Mouse (Mus musculus) spleen, adult 2 months (tissue): ENCODE results near the gene Cib4.

Source experiments
- CTCF ChIP-seq: fragments of 200-500 bp; IDR thresholded peaks from 2 replicates; pipeline ENCODE4 v1.5.1; 2011; ENCODE audit warnings: mild to moderate bottlenecking, inconsistent platforms; ENCODE audit not compliant: insufficient read depth, insufficient read length, insufficient replicate concordance; ENCODE audit errors: extremely low read depth
- POLR2A ChIP-seq: fragments of 200-500 bp; IDR thresholded peaks from 2 replicates; pipeline ENCODE4 v1.6.1; 2011; ENCODE audit warnings: low read depth, low read length, inconsistent platforms

DNA sequence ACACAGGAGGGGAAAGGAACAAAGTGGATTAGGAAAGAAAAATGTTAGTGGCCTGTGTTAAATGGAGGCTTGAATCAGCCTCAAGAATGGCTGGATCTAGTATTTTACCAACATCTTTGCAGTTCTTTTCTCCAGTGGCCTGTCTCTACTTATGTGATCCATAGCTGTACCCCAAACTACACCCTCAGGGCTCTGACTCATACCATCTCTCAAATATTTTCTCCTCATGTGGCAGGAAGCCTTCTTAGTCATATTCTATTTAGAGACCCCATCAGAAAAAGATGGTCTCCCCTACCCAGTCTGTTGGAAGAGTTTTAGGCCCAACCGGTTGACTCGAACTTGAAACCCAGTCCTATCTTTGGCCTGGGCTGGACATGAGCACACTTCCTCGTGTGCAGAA is 13.8 kb upstream of the Cib4 start:
- TF ChIP-seq POLR2A = no peak
- TF ChIP-seq CTCF = no peak
